Mouse (Mus musculus) central nervous system, embryonic 18 days (tissue): Measurements from ENCODE around the gene Ctsl. TPM values are rescaled to one million over a fixed set of nuclear protein-coding genes. Genes with fewer than 3 reads are reported as not detected.

ENCODE experiments used
- polyA plus RNA-seq: library from polyadenylated mRNA; depleted of rRNA; stranded (reverse); fragments of >200 nt; gene quantifications from 2 replicates; pipeline ENCODE4 v1.2.3, GENCODE M21; 2012; rRNA removed

The Ctsl gene
- polyA plus RNA-seq: 106 and 114 TPM in 2 replicates

DNA sequence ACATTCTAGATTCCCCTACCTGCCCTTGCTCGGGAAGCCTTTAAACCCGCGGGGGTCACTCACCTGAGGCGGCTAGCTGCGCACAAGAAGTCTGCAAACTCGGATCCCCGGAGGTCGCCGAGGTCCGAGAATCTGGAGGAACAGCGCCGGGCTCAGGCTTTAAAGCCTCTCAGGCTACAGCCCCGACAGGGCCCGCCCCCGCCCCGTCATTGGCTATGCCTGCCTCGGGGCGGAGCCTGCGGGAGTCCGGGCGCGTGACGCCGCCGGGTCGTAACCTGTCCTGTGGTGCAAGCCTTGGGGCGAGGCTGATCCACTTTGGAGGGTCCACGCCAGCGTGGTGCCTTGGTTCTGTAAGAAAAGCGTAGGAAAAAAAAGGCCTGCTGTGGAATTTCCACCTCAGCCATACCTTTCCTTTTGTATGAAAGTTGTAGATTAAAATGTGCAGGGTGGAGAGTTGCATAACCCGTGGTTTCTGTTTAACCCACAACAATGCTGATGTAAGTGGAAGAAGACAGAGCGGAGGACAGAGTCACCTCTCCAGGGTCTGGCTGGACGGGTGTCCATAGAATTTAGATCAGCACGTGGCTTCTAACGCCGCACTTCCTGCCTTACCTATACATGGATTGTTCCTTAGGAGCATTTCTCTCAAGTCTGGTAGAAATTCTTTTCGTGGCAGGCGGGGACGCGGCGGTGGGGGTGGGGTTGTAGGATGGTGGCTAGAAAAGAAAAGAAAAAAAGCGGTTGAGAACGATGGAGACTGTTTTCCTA is at the start of gene Ctsl:
TSS of gene Ctsl (minus strand) at position 718 of the 768 bp plus-strand sequence.

DNA sequence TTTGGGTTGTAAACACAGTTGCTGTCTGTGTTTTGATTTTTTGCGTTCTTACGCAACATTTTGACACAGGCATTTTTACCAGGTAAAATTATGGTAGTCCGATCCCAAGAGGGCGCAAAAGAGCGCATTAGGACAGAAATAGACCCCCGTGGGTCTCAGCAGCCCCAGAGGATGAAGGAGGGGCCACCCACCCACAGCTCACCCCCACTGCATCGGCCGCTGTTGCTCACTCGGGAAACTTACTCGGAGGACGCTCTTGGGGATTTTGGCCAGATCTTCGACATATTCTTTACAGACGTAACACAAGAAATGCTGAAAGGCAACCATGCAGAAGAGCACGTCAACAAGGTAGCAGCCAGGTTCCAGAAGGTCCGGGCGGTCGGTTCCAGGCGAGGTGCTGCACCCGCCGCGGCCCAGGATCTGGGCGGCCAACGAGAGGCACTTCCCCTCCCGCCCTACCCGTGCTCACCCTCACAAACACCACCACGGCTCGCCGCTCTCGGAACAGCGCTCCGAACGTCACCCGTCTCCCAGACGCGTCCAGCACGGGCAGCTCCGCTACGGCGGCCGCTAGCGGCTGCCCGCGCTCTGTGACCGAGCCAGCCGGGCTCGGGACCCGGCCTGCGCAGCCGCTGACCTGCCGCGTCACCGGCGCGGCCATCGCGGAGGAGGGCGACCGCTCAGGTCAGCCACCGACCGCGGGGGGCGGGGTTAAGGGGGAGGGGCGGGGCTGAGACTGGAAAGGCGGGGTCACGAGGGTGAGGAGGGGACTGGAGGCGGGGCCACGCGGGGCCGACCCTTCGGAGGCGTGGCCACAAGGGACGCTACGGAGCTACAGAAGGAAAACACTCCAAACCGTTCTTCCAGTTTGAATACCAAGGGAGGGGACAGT is 58.4 kb downstream of the Ctsl start, which contains the start of gene Aaed1:
TSS of gene Aaed1 (minus strand) at position 687 of the 892 bp plus-strand sequence.

Other genes with a start within 250 kb of the Ctsl start
- 1.1 and 1.3 TPM in 2 replicates for gene Slc35d2, start 241.5 kb downstream of the Ctsl start, polyA plus RNA-seq
- gene Zfp367, start 217.7 kb downstream of the Ctsl start, polyA plus RNA-seq: 6.2 and 6.9 TPM in 2 replicates
- 46.2 and 53.2 TPM in 2 replicates for gene Habp4, start 209.1 kb downstream of the Ctsl start, polyA plus RNA-seq
- 3.5 and 4.5 TPM in 2 replicates for gene Cdc14b, start 95.6 kb downstream of the Ctsl start, polyA plus RNA-seq
- 5.2 and 5.3 TPM in 2 replicates for gene Aaed1, start 58.2 kb downstream of the Ctsl start, polyA plus RNA-seq
- gene Cdk20, start 61.4 kb upstream of the Ctsl start, polyA plus RNA-seq: 27.5 and 29.4 TPM in 2 replicates
- gene Fam240b, start 126.9 kb upstream of the Ctsl start, polyA plus RNA-seq: 0.05 TPM in 1 of 2 replicates, not detected in the other